Mouse (Mus musculus) thymus, adult 2 months (tissue): ENCODE data around the gene 9930104L06Rik.

ENCODE experiments used
- CTCF ChIP-seq: fragments of 200-500 bp; IDR thresholded peaks from 2 replicates; pipeline ENCODE4 v1.5.1; 2012; ENCODE audit warnings: mild to moderate bottlenecking, control low read depth, low read length, moderate library complexity, borderline replicate concordance; ENCODE audit not compliant: control insufficient read depth, poor library complexity, insufficient read depth; ENCODE audit errors: extremely low read depth
- POLR2A ChIP-seq: fragments of 200-500 bp; IDR thresholded peaks from 2 replicates; pipeline ENCODE4 v1.6.1; 2012; ENCODE audit warnings: mild to moderate bottlenecking, low read length, control low read depth, moderate library complexity; ENCODE audit not compliant: control insufficient read depth, poor library complexity, insufficient read depth; ENCODE audit errors: extremely low read depth

DNA sequence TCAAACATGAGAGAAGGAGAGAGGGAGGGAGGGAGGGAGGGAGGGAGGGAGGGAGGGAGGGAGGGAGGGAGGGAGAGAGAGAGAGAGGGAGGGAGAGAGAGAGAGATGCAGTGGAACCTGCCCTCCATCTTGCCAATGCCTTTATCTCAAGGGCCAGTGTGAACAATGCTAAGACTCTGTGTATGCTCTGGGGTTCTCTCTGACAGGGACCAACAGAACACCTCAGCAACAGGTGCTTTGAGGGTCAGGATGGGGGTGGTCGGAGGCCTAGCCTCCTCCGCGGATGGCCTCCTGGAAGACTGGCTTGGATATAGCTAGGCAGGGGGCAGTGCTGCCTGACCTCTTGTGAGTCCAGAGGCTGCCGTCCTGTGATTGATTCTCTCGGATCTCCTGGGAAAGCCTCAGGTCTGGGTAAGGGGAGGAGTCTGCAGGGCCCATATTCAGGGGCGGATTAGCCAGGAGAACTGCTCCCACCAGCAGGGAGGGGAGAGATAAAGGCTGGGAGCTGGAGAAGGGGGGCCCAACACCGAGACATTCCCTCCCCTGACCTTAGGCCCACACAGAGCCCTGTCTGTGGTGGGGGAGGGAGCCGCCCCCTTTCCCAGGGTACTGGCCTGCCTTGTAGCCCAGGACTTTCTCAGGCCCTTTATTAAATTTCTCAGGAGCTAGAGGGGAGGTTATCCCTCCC, 28.2 kb downstream of the 9930104L06Rik start:
- TF ChIP-seq CTCF (no peak), POLR2A (no peak)
